Mouse (Mus musculus) thymus, postnatal 0 days (tissue): ENCODE measurements around the gene Nod1. TPM values are rescaled to one million over a fixed set of nuclear protein-coding genes. Genes with fewer than 3 reads are reported as not detected.
"Not testable (repeated sequence)": the region's sequence is repeated elsewhere in the genome, so short reads cannot be mapped to it uniquely, and the experiment has no call there.

Experiments
- DNase-seq: peaks from one replicate; pipeline ENCODE4 v3.0.0-alpha.2; 2015; ENCODE audit warnings: low spot score
- polyA plus RNA-seq: library from polyadenylated mRNA; unstranded; fragments of >200 nt; fragmentation: Nextera tagmentation; extraction: Ambion mirVana; gene quantifications from 2 replicates; pipeline ENCODE4 v1.2.1, GENCODE M21; 2015

Nod1 gene
- polyA plus RNA-seq, 1 experiment from 2014 or later, result 4.0 TPM

GRCm38 (mm10) chr6:54983526-54984050 is 11.2 kb upstream of the Nod1 start:
- no peak for DNase-seq

- DNase-seq, result no peak
Measured at GRCm38 (mm10) chr6:54979426-54979825, 7.0 kb upstream of the Nod1 start.

- DNase-seq, result no peak
Measured at GRCm38 (mm10) chr6:54975616-54976015, 3.2 kb upstream of the Nod1 start.

- peak; percentile 24 for DNase-seq
Measured at GRCm38 (mm10) chr6:54974501-54974900, 2.1 kb upstream of the Nod1 start.

GRCm38 (mm10) chr6:54972929-54973211 is 458 bp upstream of the Nod1 start:
- peak; percentile 51 for DNase-seq

- DNase-seq, result no peak
Measured at GRCm38 (mm10) chr6:54971731-54972110, 691 bp downstream of the Nod1 start.

- no peak for DNase-seq
Measured at GRCm38 (mm10) chr6:54970506-54970905, 1.9 kb downstream of the Nod1 start.

- no peak for DNase-seq
Measured at GRCm38 (mm10) chr6:54969801-54970200, 2.6 kb downstream of the Nod1 start.

GRCm38 (mm10) chr6:54967591-54967990 is 4.8 kb downstream of the Nod1 start:
- DNase-seq, result no peak

- peak; percentile 19 for DNase-seq
Measured at GRCm38 (mm10) chr6:54965234-54965633, 7.2 kb downstream of the Nod1 start.

- peak; percentile 9 for DNase-seq
Measured at GRCm38 (mm10) chr6:54964755-54965154, 7.7 kb downstream of the Nod1 start.

GRCm38 (mm10) chr6:54963599-54963998 is 8.8 kb downstream of the Nod1 start:
- no peak for DNase-seq

- DNase-seq, result no peak
Measured at GRCm38 (mm10) chr6:54957655-54958054, 14.8 kb downstream of the Nod1 start.

GRCm38 (mm10) chr6:54956425-54956824 is 16.0 kb downstream of the Nod1 start:
- no peak for DNase-seq

- no peak for DNase-seq
Measured at GRCm38 (mm10) chr6:54955949-54956348, 16.5 kb downstream of the Nod1 start.

GRCm38 (mm10) chr6:54954659-54955414 is 17.6 kb downstream of the Nod1 start:
- no peak for DNase-seq

GRCm38 (mm10) chr6:54953399-54953798 is 19.0 kb downstream of the Nod1 start:
- DNase-seq, result not testable (repeated sequence)

GRCm38 (mm10) chr6:54952542-54952941 is 19.9 kb downstream of the Nod1 start:
- DNase-seq, result no peak

- DNase-seq, result no peak
Measured at GRCm38 (mm10) chr6:54948682-54949081, 23.7 kb downstream of the Nod1 start.

- DNase-seq, result no peak
Measured at GRCm38 (mm10) chr6:54946241-54946953, 26.0 kb downstream of the Nod1 start.

GRCm38 (mm10) chr6:54944551-54944950 is 27.9 kb downstream of the Nod1 start:
- no peak for DNase-seq

- no peak for DNase-seq
Measured at GRCm38 (mm10) chr6:54943753-54944152, 28.7 kb downstream of the Nod1 start.

GRCm38 (mm10) chr6:54943292-54943691 is 29.1 kb downstream of the Nod1 start:
- no peak for DNase-seq
